Mouse (Mus musculus) spleen, postnatal 14 days (tissue): ENCODE measurements around the gene Psmd3.
"Not testable (repeated sequence)": the region's sequence is repeated elsewhere in the genome, so short reads cannot be mapped to it uniquely, and the experiment has no call there.

Experiments used
- DNase-seq, 2 experiments: peaks; one replicate each; pipeline ENCODE4 v3.0.0; 2021 to 2022; ENCODE audit warnings: low spot score in 2 of 2

The Psmd3 gene

DNA sequence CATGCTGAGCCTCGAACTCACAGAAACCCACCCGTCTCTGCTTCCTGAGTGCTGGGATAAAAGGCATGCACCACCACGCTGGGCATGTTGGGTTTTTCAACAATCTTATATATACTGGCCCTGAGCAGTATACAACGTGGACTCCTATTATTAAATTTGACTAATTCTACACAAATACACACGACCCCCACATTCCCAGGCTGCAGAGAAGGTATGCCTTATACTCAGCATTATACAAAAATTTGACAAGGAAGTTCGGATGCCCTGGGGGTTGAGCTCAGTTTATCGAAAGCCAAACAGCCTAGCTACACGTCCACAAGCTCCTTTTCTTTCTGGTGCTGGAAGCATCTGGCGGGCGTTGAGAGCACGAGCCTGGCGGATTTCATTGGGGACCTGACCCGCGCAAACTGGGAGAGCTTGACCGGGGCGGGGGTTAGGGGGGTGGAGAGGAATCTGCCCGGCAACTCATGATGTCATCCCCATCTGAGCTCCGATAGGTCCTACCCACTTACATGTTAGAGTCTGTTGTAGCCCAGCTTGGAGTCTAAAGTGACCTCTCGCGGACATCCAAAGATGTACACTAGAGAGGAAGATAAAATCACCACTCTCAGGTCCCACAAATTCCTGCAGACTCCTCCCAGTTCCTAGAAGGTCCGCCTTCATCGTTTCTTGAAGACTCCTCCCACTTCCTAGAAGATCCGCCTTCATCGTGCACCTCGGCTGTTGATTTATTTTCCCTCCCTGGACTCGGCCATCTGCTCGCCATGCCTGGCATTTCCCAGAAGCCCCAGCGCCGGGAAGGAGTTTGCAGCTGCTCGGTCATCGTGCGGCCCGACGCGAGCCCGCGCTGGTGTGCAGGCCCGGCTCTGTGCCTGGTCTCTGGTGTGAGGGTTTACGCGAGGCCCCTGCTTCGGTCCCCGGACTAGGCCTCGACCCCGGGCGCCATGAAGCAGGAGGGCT lies at the start of gene Psmd3:
Gene Psmd3 (plus strand): TSS at position 769 of the 960 bp plus-strand sequence.
- DNase-seq = peak; percentile 97 to 98

DNA sequence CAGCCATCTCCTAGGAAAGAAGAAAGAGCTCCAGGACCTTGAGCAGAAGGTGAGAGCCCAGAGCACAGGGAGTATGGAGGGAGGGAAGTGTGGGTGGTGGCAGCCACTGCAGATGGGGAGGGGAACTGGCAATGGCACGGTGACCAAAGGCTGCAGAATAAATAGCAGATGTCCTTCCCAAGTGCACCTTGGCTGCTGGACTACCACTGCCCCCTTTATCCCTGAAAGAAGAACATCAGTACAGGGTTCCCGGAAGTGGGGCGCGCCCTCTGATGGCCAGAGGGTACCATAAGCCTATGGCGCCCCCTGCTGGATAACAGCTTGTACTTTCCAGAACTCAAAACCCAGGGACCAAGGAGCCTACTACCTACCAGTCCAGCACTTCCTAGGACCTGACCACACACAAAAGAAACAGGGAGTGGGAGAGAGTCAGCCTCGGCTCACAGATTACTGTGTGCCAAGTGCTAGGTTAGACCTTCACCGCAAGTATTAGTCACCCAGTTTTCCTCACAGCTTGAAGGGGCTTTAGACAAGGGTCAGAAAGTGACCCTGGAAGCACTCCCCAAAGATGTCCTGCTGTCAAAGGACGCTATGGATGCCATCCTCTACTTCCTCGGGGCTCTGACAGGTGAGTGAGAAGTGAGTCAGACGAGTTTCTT lies 46.9 kb upstream of the Psmd3 start:
- peak in 1 of 2 experiments; percentile 12 for DNase-seq

DNA sequence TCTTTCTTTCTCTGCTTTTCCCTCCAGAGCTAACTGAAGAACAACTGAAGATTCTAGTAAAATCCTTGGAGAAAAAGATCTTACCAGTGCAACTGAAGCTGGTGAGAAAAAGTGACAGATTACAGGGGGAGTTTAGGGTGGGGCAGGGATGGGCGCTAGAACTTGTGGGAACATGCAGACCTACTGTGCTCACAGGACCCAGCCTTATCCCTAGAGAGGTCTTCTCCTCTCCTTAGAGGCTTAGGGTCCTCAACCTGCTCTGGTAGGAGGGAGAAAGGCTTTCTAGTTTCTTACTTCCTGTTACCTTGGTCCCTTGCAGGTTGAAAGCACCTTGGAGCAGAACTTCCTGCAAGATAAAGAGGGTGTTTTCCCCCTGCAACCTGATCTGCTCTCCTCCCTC lies 44.9 kb upstream of the Psmd3 start:
- DNase-seq = no peak

DNA sequence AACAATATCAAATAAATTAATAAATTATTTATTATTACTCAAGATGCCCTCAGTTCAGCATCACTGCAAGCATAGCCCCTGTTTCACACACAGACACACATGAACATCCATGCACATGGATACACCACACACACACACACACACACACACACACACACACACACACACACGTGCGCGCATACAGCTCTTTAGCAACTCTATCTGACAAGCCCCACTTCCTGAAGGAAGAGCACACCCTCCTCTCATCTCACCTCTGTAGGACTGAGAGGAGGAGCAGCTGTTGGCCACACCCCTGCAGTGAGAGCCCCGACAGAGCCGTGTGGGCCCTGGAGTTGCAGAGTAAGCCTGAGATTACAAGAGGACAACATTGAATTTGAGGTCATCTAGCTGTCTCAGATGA lies 42.3 kb upstream of the Psmd3 start:
- no peak for DNase-seq

DNA sequence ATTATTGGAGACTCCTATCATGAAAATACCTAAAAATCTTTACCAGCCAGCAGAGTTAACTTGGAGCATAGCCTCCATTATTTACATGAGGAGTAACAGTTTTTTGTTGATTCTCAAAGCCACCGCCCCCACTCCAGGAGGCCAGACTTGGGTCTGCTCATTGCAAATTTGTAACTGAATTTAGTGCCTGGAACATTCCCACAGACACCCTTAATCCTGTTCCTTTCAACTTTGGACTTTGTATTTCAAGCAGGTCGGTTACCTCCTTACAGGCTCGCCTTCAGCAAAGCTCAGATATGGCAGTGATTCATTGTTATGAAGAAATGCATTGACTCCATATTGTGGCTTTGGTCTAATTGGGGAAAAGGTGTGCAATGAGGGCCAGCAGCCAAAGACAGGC lies 37.6 kb upstream of the Psmd3 start:
- DNase-seq = no peak

DNA sequence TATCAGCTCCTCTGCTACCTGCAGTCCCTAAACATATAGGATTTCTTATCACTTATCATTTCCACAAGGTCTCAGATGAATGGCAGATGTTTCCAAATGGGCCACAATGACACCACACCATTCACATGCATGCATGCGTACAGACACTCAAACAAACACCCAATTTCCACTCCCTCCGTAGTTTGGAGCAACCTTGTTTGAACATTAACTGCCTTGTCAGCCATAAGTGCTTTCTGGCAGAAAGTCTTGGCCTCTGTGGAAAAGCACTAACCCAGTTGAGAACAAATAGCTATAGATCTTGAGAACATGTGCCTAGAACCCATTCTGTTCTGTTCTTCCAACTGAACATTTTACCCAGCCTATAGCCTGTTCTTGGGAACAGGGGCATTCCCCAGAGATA lies 36.4 kb upstream of the Psmd3 start:
- DNase-seq = no peak

DNA sequence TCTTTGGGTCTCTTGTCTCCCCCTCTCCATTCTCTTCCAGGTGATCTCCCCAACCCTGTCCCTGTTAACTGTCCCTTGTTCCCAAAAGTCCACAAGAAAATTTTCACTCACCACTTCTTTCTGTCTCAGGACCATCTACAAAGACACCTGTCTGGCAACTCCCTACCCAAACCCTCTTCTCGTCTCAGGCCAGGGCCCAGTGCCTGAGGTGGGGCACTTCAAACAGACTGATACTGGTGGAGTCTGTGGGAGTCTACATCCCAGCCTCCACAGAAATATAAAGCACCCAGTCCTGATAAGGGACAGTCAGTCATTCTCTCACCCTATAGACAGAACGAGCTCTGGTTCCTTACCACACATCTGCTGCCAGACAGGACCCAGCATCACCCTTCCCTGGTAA lies 35.9 kb upstream of the Psmd3 start, which contains the start of gene Gsdma2:
Gene Gsdma2 (plus strand): TSS at position 301 of the 400 bp plus-strand sequence.
- no peak for DNase-seq

DNA sequence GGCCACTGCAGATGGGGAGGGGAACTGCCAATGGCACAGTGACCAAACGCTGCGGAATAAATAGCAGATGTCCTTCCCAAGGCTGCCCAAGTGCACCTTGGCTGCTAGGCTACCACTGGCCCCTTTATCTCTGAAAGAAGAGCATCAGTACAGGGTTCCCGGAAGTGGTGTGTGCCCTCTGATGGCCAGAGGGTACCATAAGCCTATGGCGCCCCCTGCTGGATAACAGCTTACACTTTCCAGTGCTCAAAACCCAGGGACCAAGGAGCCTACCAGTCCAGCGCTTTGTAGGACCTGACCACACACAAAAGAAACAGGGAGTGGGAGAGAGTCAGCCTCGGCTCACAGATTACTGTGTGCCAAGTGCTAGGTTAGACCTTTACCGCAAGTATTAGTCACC lies 27.3 kb upstream of the Psmd3 start:
- DNase-seq = peak in 1 of 2 experiments; percentile 59

DNA sequence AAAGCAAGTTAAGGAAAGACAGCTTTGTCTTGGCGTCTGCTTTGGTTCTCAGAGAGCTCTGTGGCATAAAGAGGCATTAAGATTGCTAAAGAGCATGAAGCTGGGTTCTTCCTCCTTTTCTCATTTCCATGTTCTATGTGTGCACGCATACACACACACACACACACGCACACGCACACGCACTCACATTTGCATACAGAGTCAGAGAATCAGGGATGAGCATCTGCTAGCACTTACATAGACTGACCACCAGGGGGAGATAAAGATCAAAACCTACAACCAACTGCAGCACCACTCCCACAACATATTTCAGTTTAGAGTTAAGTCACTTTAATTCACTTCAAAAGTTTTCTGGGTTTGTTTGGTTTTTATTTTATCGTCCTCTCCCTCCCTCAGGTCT lies 21.8 kb upstream of the Psmd3 start:
- peak in 1 of 2 experiments; percentile 28 for DNase-seq

DNA sequence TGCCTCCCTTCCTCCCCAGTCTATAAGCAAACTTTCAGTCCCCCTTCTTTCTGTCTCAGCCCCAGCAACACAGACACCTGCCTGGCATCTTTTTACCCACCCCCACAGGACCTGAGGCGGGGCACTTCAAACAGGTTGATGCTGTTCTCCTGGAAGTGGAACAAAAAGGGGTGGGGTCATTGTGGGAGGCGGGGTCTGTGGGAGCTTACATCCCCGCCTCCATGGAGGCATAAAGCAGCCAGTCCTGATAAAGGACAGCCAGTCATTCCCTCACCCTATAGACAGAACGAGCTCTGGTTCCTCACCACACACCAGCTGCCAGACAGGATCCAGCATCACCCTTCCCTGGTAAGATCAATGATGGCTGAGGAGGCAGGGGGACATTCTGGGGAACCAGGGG lies 18.3 kb upstream of the Psmd3 start, which contains the start of gene Gsdma:
Gene Gsdma (plus strand): TSS at position 261 of the 400 bp plus-strand sequence.
- DNase-seq = no peak

DNA sequence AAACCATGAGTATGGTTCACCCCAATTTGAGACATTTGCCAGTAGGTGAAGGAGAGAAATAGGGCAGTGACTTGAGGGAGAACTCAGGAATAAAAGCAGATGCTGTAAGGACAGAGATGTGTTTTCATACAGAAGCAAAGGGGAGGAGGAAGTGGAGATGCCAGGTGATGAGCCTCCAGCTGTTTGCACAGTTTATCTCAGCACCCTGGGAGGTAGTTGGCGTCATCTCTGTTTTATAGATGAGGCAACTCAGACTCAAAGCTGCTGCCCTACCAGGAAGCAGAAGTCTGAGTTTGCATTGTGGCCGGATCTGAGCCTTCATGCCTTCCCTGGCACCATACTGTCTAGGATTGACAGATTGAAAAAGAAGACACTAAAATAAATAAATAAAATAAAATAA lies 13.4 kb upstream of the Psmd3 start:
- DNase-seq = no peak

DNA sequence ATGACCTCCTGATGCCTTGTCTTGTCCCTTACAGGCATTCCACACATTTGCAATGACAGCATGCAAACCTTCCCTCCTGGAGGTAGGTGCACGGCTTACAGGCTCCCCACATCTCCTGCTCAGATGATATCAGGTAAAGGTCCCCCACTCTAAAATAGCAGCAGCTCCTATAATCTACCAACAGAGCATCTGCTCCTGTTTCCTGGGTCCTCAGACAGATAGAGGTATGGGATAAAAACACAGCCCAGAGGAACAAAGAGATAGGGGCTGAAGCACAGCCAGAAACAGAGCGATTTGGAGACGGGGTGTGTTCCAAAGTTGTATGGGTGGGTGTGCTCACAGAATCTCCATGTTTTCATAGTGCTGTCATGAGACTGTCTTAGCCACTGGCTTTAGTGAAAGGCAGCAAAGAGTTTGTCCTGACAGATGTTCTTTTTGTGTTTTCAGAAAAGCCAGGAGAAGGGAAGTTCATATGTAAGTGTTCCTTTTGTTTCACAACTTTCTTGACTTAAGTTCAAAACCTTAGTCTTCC lies 11.0 kb upstream of the Psmd3 start:
- no peak for DNase-seq

DNA sequence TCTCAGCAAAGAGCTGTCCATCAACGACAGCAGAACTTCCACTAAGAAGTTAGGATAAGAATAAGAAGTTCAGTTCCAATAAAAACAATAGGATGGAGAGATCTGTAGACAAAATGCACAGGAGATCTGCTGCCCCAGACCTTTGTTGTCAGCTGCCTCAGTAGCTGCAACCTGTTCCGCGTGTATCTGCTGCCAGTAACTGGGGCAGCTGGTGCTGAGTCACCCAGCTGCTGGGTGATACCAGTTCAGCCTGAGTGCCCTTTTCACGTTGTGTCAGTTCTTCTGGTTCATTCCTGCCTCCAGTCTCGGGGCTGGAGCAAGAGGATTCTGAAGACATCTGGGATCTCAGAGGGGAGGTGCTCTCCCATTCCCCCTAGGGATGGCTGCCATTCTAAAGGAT lies 10.5 kb upstream of the Psmd3 start:
- DNase-seq = no peak

DNA sequence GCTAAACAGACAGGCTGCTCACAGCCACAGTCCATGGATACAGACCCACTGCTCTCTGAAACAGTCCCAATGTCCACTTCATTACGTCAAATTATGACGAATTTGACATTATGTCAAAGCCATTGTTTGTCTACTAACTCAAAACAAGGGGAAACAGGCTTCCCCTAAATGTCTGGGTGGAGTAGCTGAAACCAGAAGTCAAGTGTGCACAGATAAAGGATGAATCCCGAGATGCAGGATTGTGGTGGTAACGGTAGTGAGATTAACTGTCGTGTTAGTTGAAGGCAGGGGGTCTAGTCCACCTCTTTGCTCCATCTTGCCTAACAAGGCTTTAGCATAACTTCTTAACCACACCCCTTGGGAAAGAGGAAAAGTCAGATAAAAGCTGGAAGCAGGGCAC lies 9.9 kb upstream of the Psmd3 start:
- DNase-seq = no peak

DNA sequence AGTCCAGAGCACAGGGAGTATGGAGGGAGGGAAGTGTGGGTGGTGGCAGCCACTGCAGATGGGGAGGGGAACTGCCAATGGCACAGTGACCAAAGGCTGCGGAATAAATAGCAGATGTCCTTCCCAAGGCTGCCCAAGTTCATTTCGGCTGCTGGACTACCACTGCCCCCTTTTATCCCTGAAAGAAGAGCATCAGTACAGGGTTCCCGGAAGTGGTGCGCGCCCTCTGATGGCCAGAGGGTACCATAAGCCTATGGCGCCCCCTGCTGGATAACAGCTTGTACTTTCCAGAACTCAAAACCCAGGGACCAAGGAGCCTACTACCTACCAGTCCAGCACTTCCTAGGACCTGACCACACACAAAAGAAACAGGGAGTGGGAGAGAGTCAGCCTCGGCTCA lies 9.2 kb upstream of the Psmd3 start:
- peak in 1 of 2 experiments; percentile 56 for DNase-seq

DNA sequence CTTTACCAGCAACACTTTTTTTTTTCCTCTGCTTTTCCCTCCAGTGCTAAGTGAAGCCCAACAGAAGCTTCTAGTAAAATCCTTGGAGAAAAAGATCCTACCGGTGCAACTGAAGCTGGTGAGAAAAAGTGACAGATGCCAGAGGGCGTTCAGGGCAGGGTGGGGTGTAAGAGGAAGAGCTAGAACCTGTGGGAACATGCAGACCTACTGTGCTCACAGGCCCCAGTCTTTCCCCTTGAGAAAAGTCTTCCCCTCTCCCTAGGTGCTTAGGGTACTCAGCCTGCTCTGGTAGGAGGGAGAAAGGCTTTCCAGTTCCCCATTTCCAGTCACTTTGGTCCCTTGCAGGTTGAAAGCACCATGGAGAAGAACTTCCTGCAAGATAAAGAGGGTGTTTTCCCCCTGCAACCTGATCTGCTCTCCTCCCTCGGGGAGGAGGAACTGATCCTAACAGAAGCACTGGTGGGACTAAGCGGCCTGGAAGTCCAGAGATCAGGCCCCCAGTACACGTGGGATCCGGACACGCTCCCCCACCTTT lies 6.5 kb upstream of the Psmd3 start:
- DNase-seq = no peak

DNA sequence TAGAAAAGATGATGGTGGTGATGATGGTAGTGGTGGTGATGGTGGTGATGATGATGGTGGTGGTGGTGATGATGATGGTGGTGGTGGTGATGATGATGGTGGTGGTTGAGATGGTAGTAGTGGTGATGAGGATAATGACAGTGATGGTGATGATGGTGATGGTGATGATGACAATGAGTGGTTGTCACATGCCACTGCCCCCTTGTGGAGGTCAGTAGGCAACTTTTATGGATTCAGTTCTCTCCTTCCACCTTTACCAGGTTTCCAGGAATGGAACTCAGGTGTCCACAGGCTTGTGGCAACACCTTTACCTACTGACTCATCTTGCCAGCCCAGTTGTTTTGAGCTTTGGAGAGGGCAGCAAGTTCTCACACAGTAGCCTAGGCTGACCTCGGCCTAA lies 2.3 kb upstream of the Psmd3 start:
- no peak for DNase-seq

DNA sequence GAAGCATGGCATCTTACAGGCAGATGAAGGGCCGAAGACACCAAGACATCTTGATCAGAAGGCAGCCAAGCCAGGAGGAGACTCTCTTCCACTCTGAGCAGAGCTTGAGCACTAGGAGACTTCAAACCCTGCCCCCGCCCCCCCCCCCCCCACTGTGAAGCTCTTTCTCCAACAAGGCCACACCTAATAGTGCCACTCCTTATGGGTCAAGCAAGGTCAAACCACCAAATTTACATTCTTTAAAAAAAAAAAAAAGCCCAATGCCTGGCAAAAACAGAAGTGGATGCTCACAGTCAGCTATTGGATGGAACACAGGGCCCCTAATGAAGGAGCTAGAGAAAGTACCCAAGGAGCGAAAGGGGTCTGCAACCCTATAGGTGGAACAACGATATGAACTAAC lies 1.8 kb upstream of the Psmd3 start:
- not testable (repeated sequence) for DNase-seq

DNA sequence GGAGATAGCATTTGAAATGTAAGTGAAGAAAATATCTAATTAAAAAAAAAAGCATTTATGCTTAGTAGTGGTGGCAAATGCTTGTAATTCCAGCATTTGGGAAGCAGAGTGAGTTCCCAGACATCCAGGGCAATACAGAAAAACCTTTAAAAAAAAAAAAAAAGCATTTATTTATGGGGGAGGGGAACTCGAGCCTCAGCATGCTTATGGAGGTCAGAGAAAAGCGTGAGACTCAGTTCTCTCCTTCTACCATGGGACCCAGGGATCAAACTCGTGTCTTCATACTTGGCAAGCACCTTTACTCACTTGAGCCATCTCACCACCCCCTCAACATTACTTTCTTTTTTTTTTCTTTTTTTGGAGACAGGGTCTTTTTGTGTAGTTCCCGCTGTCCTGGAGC lies 1.2 kb upstream of the Psmd3 start:
- no peak for DNase-seq

DNA sequence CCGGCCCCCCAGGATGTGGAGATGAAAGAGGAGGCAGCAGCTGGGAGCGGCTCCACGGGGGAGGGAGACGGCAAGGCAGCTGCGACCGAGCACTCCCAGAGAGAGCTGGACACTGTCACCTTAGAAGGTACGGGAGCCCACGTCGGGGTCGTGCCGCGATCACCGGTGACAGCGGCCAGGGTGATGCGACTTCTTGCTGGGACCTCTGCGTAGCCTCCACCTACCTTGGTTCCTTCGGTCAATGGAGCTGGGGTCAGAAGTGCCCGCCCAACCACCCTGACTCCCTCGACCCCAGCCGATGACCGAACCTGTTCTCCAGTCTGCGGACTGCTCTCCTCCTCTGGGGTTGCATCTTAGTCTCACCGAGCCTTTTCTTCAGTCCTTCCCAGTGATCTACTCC lies 457 bp downstream of the Psmd3 start:
- no peak for DNase-seq

DNA sequence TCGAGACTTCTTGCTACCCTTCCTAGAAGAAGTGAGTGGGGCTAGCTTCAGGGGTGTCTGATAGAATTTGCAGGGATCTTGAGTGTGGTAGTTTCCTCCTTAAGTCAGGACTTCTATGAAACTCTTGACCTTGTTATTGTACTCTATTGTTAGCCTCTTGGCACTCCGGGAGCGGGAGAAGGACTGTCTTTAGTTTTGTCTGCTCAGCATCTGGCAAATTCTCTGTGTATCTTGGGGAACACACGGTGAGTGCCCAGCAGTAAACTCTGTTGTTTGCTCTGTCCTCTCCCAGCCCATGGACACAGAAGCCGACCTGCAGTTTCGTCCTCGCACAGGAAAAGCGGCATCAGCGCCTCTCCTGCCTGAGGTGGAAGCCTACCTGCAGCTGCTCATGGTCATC lies 3.3 kb downstream of the Psmd3 start:
- DNase-seq = no peak

DNA sequence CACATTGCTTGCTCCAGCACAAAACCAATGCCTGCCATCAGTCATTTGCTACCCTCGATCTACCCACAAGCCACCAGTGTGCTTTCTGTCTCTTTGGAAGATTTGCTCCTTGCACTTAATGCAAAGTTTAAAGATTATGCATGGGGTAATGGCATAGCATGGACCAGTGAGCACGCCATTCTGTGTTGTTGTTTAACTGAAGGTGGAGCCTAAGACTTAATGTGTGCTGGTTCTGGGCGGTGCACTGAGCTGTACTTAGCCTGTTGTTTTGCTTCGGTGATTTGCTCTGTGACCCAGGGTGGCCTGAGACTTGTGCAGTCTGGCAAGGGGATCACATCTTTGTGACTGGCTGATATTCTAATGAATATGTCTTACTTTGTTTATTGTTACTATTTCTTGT lies 4.6 kb downstream of the Psmd3 start:
- no peak for DNase-seq
